ENCODE assay signal across 1 mouse cellular context in the genomic region with DNA sequence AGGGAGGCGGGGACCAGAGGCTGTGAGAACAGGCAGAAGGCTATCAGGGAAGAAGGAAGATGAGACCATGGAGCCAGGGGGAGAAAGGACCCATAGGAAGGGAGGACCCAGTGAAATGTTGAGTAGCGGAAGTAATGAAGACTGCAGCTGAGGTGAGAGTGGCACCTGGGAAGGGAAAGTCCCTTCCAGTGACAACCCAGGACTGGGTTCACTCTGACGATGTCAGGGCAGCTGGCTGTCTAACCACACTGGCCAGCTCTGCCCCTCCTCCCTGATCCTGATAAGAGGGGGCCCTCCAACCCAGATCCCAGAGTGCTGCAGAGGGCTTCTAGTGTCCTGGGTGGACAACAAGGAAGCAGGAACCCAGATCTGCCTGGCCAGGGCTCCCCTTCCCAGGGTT.
TF ChIP-seq lines count a peak whose summit lies in the region.

No protein-coding gene starts in this region.

TF ChIP-seq in CH12.LX, 34 proteins besides CTCF, POLR2A, EP300 and RAD21 (continued from another document):
- TF ChIP-seq ZNF384 (IDR thresholded peaks at IDR 0.05; ENCODE audit: low read depth, low read length) (no peak), ELF1 (IDR thresholded peaks at IDR 0.05; ENCODE audit: low read depth, low read length) (peak; percentile 53; the same call in 1 of the 2 replicates), MAX (IDR thresholded peaks at IDR 0.05; ENCODE audit: low read length) (no peak), CHD1 (IDR thresholded peaks at IDR 0.05; ENCODE audit: low read depth, low read length) (no peak), IRF4 (IDR thresholded peaks at IDR 0.05; ENCODE audit: low read depth, low read length) (no peak; the same call in 1 of the 2 replicates)
